11 mouse cellular contexts compared by ENCODE assay signal in genomic region chr11:101699991-101700390, GRCm38 (mm10). TPM values are rescaled to one million over a fixed set of nuclear protein-coding genes. Genes with fewer than 3 reads are reported as not detected.
DNase-seq lines count a peak whose midpoint lies in the region; ATAC-seq and TF ChIP-seq lines count a peak whose summit lies in the region.
"Had no signal": no experiment of that assay in that cellular context is flagged by ENCODE, and none has a peak within 500 bp of the region (broad histone marks: within the 10 kb centered on the region; RNA-seq: fewer than 3 reads in every experiment).

No protein-coding gene starts in this region.

- TF ChIP-seq EP300 in lung, postnatal 0 days (IDR thresholded peaks at IDR 0.05) = no peak

- peak; percentile 53 to 61 for DNase-seq in cerebellum, postnatal 14 days
- DNase-seq in cerebellum, postnatal 4 days (ENCODE audit: low spot score in 2 of 2) = no peak
- DNase-seq in lung, postnatal 0 days (ENCODE audit: low spot score) = no peak
- no peak for DNase-seq in lung, postnatal 4 days
- DNase-seq in c-Kit-positive CD71-positive TER-119-positive erythroid progenitor cells, embryonic 14.5 days (ENCODE audit: low spot score) = no peak

- H3K4me1 ChIP-seq in intestine, embryonic 15.5 days (replicated peaks) = peaks cover 33% of the 10 kb centered on the region
- H3K4me1 ChIP-seq in intestine, embryonic 16.5 days (ENCODE audit: control insufficient read depth, insufficient read depth, low read length) = peaks cover 37% of the 10 kb centered on the region
- peaks cover 18% of the 10 kb centered on the region; the same call in 1 of the 2 replicates for H3K4me1 ChIP-seq in lung, postnatal 0 days (ENCODE audit: insufficient read depth, low read depth, low read length)
- peaks cover 31% of the 10 kb centered on the region for H3K4me1 ChIP-seq in olfactory bulb, adult 2 months (ENCODE audit: control insufficient read depth, insufficient read depth, low read length)

- H3K36me3 ChIP-seq in intestine, embryonic 15.5 days = no peaks in the 10 kb centered on the region
- no peaks in the 10 kb centered on the region for H3K36me3 ChIP-seq in intestine, embryonic 16.5 days (ENCODE audit: control insufficient read depth, insufficient read depth, low read length)
- H3K36me3 ChIP-seq in lung, postnatal 0 days (ENCODE audit: insufficient read depth, low read length) = no peaks in the 10 kb centered on the region
- H3K36me3 ChIP-seq: limb, embryonic 15.5 days; midbrain, embryonic 12.5 days had no signal

- no peak for TF ChIP-seq CTCF in lung, postnatal 0 days (IDR thresholded peaks at IDR 0.05)
- no peak for TF ChIP-seq CTCF in olfactory bulb, adult 2 months (IDR thresholded peaks at IDR 0.05; ENCODE audit: insufficient read depth, low read depth, low read length)

- no peak overlapping the region for H3K4me3 ChIP-seq in intestine, embryonic 15.5 days (replicated peaks)
- H3K4me3 ChIP-seq in intestine, embryonic 16.5 days (ENCODE audit: low read length) = no peak overlapping the region
- no peak overlapping the region for H3K4me3 ChIP-seq in lung, postnatal 0 days (ENCODE audit: low read depth, low read length)
- H3K4me3 ChIP-seq in olfactory bulb, adult 2 months (ENCODE audit: insufficient read depth, low read depth, low read length) = no peak overlapping the region
- H3K4me3 ChIP-seq: limb, embryonic 15.5 days; midbrain, embryonic 12.5 days had no signal

- no peak for TF ChIP-seq POLR2A in olfactory bulb, adult 2 months (IDR thresholded peaks at IDR 0.05; ENCODE audit: insufficient read depth, low read depth, low read length)

- ATAC-seq in intestine, embryonic 15.5 days = no peak
- no peak for ATAC-seq in intestine, embryonic 16.5 days
- no peak for ATAC-seq in lung, postnatal 0 days

- H3K9me3 ChIP-seq in intestine, embryonic 15.5 days = no peaks in the 10 kb centered on the region
- H3K9me3 ChIP-seq in intestine, embryonic 16.5 days (ENCODE audit: control insufficient read depth, low read length) = no peaks in the 10 kb centered on the region; the same call in 1 of the 2 replicates
- no peaks in the 10 kb centered on the region for H3K9me3 ChIP-seq in lung, postnatal 0 days (ENCODE audit: low read length)
- H3K9me3 ChIP-seq: limb, embryonic 15.5 days; midbrain, embryonic 12.5 days had no signal

- WGBS in intestine, embryonic 15.5 days = 58% methylated on average over 7 of the region's 7 CpGs
- 56% methylated on average over 7 of the region's 7 CpGs for WGBS in intestine, embryonic 16.5 days
- WGBS in lung, postnatal 0 days = 37% methylated on average over 7 of the region's 7 CpGs
- WGBS in olfactory bulb, adult 2 months = 73% methylated on average over 7 of the region's 7 CpGs

- no peak overlapping the region for H3K4me2 ChIP-seq in intestine, embryonic 15.5 days (replicated peaks)
- no peak overlapping the region for H3K4me2 ChIP-seq in intestine, embryonic 16.5 days (ENCODE audit: low read depth, low read length)
- H3K4me2 ChIP-seq in lung, postnatal 0 days (replicated peaks; ENCODE audit: low read depth, low read length) = no peak overlapping the region; the same call in 1 of the 2 replicates
- H3K4me2 ChIP-seq: limb, embryonic 15.5 days; midbrain, embryonic 12.5 days had no signal

- H3K27me3 ChIP-seq in intestine, embryonic 15.5 days (replicated peaks) = no peaks in the 10 kb centered on the region
- no peaks in the 10 kb centered on the region for H3K27me3 ChIP-seq in intestine, embryonic 16.5 days (replicated peaks; ENCODE audit: control insufficient read depth, insufficient read depth, low read length)
- no peaks in the 10 kb centered on the region for H3K27me3 ChIP-seq in lung, postnatal 0 days (replicated peaks; ENCODE audit: insufficient read depth, low read length)
- H3K27me3 ChIP-seq: limb, embryonic 15.5 days; midbrain, embryonic 12.5 days; Patski had no signal

- 0 out of 2 replicates have a peak overlapping the region, but pooled peaks have one; percentile 3 for H3K9ac ChIP-seq in intestine, embryonic 15.5 days
- no peak overlapping the region for H3K9ac ChIP-seq in intestine, embryonic 16.5 days (ENCODE audit: low read depth, low read length)
- no peak overlapping the region for H3K9ac ChIP-seq in lung, postnatal 0 days (replicated peaks; ENCODE audit: low read depth)
- H3K9ac ChIP-seq: limb, embryonic 15.5 days had no signal

- no peak overlapping the region for H3K27ac ChIP-seq in intestine, embryonic 15.5 days
- no peak overlapping the region for H3K27ac ChIP-seq in intestine, embryonic 16.5 days (ENCODE audit: low read length)
- peak overlapping the region; percentile 71 for H3K27ac ChIP-seq in lung, postnatal 0 days (ENCODE audit: low read length)
- H3K27ac ChIP-seq in olfactory bulb, adult 2 months (ENCODE audit: insufficient read depth, low read depth, low read length) = peak overlapping the region; percentile 27; the same call in 1 of the 2 replicates
- H3K27ac ChIP-seq: limb, embryonic 15.5 days; midbrain, embryonic 12.5 days had no signal

RNA-seq across cellular contexts. Expression of gene Dhx8, which starts 32.7 kb away (rescaled TPM):
- 22.5 and 26.9 TPM in 2 replicates for polyA plus RNA-seq in intestine, embryonic 15.5 days (2015; fragmentation: Nextera tagmentation; extraction: Ambion mirVana)
- polyA plus RNA-seq in intestine, embryonic 16.5 days (2015; fragmentation: Nextera tagmentation; extraction: Ambion mirVana) = 21.4 and 23.0 TPM in 2 replicates
- polyA plus RNA-seq in lung, postnatal 0 days (2015; fragmentation: Nextera tagmentation; extraction: Ambion mirVana) = 16.4 and 20.3 TPM in 2 replicates
- not detected in 2 replicates for polyA plus RNA-seq in olfactory bulb, adult 2 months (2012; ENCODE audit: insufficient read depth, insufficient read length, low replicate concordance, missing spikeins)

RNA-seq across cellular contexts. Expression of gene Arl4d, which starts 34.6 kb away (rescaled TPM):
- polyA plus RNA-seq in intestine, embryonic 15.5 days (2015; fragmentation: Nextera tagmentation; extraction: Ambion mirVana) = 7.6 and 7.8 TPM in 2 replicates
- polyA plus RNA-seq in intestine, embryonic 16.5 days (2015; fragmentation: Nextera tagmentation; extraction: Ambion mirVana) = 6.6 and 6.9 TPM in 2 replicates
- polyA plus RNA-seq in lung, postnatal 0 days (2015; fragmentation: Nextera tagmentation; extraction: Ambion mirVana) = 25.2 and 33.1 TPM in 2 replicates
- not detected in 2 replicates for polyA plus RNA-seq in olfactory bulb, adult 2 months (2012; ENCODE audit: insufficient read depth, insufficient read length, low replicate concordance, missing spikeins)

Comparison
In these comparisons a context has a peak if more than half of its experiments do, and no peak if none do; other contexts are left out.
1. DNase-seq: peak in cerebellum, postnatal 14 days (2 of 2); none in cerebellum, postnatal 4 days (0 of 2), lung, postnatal 0 days (single experiment), lung, postnatal 4 days (0 of 2) and c-Kit-positive CD71-positive TER-119-positive erythroid progenitor cells, embryonic 14.5 days (single experiment).
2. H3K27ac ChIP-seq: peak in lung, postnatal 0 days (single experiment) and olfactory bulb, adult 2 months (single experiment); none in intestine, embryonic 15.5 days (single experiment) and intestine, embryonic 16.5 days (single experiment).